In genomic region chr6:51592356-51593115, GRCm38 (mm10) we compare ENCODE assay signal across 8 mouse cellular contexts.
A peak's percentile ranks its signal among the peaks of the same experiment; 100 is the strongest.
DNase-seq lines count a peak whose midpoint lies in the region; ATAC-seq lines count a peak whose summit lies in the region.

No protein-coding gene starts in this region.

- DNase-seq in CD4-positive helper T cell, adult 2 months (ENCODE audit: low read depth, low spot score), result peak; percentile 71
- peak; percentile 96 for DNase-seq in cerebellum, adult 11 months
- peak; percentile 81 to 89 for DNase-seq in heart, postnatal 14 days
- DNase-seq in kidney, postnatal 4 days, result peak; percentile 91 to 92

- H3K27ac ChIP-seq in forebrain, embryonic 15.5 days (replicated peaks), result peak overlapping the region; percentile 98
- no peak overlapping the region for H3K27ac ChIP-seq in liver, embryonic 15.5 days (replicated peaks)
- H3K27ac ChIP-seq in neural tube, embryonic 12.5 days, result peak overlapping the region; percentile 97
- no peak overlapping the region for H3K27ac ChIP-seq in stomach, embryonic 16.5 days (ENCODE audit: low read length)

- no peaks in the 10 kb centered on the region for H3K27me3 ChIP-seq in forebrain, embryonic 15.5 days
- peaks cover 14% of the 10 kb centered on the region for H3K27me3 ChIP-seq in liver, embryonic 15.5 days
- H3K27me3 ChIP-seq in neural tube, embryonic 12.5 days (replicated peaks), result no peaks in the 10 kb centered on the region
- H3K27me3 ChIP-seq in stomach, embryonic 16.5 days (ENCODE audit: control insufficient read depth, insufficient read depth, low read length), result no peaks in the 10 kb centered on the region

- under 1% methylated on average over 45 of the region's 45 CpGs for WGBS in forebrain, embryonic 15.5 days
- WGBS in liver, embryonic 15.5 days (ENCODE audit: insufficient replicate concordance), result 3% methylated on average over 45 of the region's 45 CpGs
- WGBS in neural tube, embryonic 12.5 days, result 1% methylated on average over 45 of the region's 45 CpGs
- 5% methylated on average over 45 of the region's 45 CpGs for WGBS in stomach, embryonic 16.5 days

- peak overlapping the region; percentile 92 for H3K4me2 ChIP-seq in forebrain, embryonic 15.5 days (replicated peaks)
- peak overlapping the region; percentile 60 for H3K4me2 ChIP-seq in liver, embryonic 15.5 days
- peak overlapping the region; percentile 74 for H3K4me2 ChIP-seq in neural tube, embryonic 12.5 days (replicated peaks)
- H3K4me2 ChIP-seq in stomach, embryonic 16.5 days (ENCODE audit: low read depth, low read length), result peak overlapping the region; percentile 93

- peak overlapping the region; percentile 81 for H3K9ac ChIP-seq in forebrain, embryonic 15.5 days (replicated peaks)
- H3K9ac ChIP-seq in liver, embryonic 15.5 days, result no peak overlapping the region
- peak overlapping the region; percentile 65 for H3K9ac ChIP-seq in neural tube, embryonic 12.5 days
- peak overlapping the region; percentile 64 for H3K9ac ChIP-seq in stomach, embryonic 16.5 days (ENCODE audit: low read length)

- ATAC-seq in forebrain, embryonic 15.5 days (replicated peaks), result peak; percentile 96
- no peak for ATAC-seq in liver, embryonic 15.5 days (ENCODE audit: insufficient read depth)
- ATAC-seq in neural tube, embryonic 12.5 days (ENCODE audit: low FRiP score, low read depth), result peak; percentile 95
- peak; percentile 75 for ATAC-seq in stomach, embryonic 16.5 days (ENCODE audit: insufficient read depth, low FRiP score)

- no peaks in the 10 kb centered on the region for H3K36me3 ChIP-seq in forebrain, embryonic 15.5 days
- no peaks in the 10 kb centered on the region for H3K36me3 ChIP-seq in liver, embryonic 15.5 days (replicated peaks)
- no peaks in the 10 kb centered on the region for H3K36me3 ChIP-seq in neural tube, embryonic 12.5 days
- no peaks in the 10 kb centered on the region for H3K36me3 ChIP-seq in stomach, embryonic 16.5 days (ENCODE audit: control insufficient read depth, insufficient read depth, low read length)

- H3K4me3 ChIP-seq in forebrain, embryonic 15.5 days, result peak overlapping the region; percentile 48
- H3K4me3 ChIP-seq in liver, embryonic 15.5 days (replicated peaks), result peak overlapping the region; percentile 17
- peak overlapping the region; percentile 37 for H3K4me3 ChIP-seq in neural tube, embryonic 12.5 days
- peak overlapping the region; percentile 49 for H3K4me3 ChIP-seq in stomach, embryonic 16.5 days (replicated peaks; ENCODE audit: low read length)

- intact Hi-C loops in heart, postnatal 14 days (cut with DNase I), result no loop called here

- H3K4me1 ChIP-seq in forebrain, embryonic 15.5 days, result peaks cover 42% of the 10 kb centered on the region
- peaks cover 7% of the 10 kb centered on the region for H3K4me1 ChIP-seq in liver, embryonic 15.5 days (replicated peaks)
- peaks cover 26% of the 10 kb centered on the region for H3K4me1 ChIP-seq in neural tube, embryonic 12.5 days
- H3K4me1 ChIP-seq in stomach, embryonic 16.5 days (ENCODE audit: control insufficient read depth, insufficient read depth, low read length), result peaks cover 13% of the 10 kb centered on the region

- no peaks in the 10 kb centered on the region for H3K9me3 ChIP-seq in forebrain, embryonic 15.5 days
- H3K9me3 ChIP-seq in liver, embryonic 15.5 days (replicated peaks), result no peaks in the 10 kb centered on the region
- H3K9me3 ChIP-seq in neural tube, embryonic 12.5 days, result no peaks in the 10 kb centered on the region
- no peaks in the 10 kb centered on the region for H3K9me3 ChIP-seq in stomach, embryonic 16.5 days (replicated peaks; ENCODE audit: control insufficient read depth, low read length)

Comparison
In these comparisons a context has a peak if more than half of its experiments do, and no peak if none do; other contexts are left out.
1. H3K27ac ChIP-seq: peak in forebrain, embryonic 15.5 days (single experiment) and neural tube, embryonic 12.5 days (single experiment); none in liver, embryonic 15.5 days (single experiment) and stomach, embryonic 16.5 days (single experiment).
2. Peak in every context shown above with its lines, with median percentiles within 50 percentile points of each other: DNase-seq, H3K4me2 ChIP-seq and H3K4me3 ChIP-seq.